Mouse (Mus musculus): ENCODE measurements around the gene Zc3h4.

Zc3h4 gene

DNA sequence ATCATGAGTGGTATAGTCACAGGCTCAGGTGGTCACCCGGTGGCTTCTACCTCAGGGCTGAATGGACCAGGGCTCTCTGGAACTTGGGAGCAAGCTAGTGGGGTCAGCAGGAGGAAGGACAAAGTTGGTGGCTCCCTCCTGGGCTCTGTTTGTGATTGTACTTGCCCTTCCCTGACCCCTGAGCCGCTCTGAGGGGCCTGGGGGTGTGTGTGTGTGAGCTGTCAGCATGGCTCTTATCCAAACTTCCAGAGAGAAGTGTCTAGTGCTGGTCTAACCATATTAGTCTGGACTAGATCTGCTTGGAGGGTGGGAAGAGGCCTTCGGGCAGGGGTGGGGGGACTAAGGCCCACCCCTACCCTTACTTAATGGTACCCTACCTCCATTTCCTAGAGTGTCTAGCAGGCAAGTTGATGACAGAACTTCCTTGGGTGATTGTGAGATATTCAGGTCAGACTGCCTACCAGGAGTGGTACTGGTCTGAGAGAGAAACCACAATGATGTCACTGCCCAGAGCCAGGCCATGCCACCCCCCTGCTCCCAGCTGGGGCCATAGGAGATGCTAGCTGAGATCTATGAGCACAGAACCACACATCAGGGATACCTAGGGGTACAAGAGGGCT is 32.8 kb downstream of the Zc3h4 start:
- DNase-seq (ENCODE audit: low read depth, low spot score) = no peak

DNA sequence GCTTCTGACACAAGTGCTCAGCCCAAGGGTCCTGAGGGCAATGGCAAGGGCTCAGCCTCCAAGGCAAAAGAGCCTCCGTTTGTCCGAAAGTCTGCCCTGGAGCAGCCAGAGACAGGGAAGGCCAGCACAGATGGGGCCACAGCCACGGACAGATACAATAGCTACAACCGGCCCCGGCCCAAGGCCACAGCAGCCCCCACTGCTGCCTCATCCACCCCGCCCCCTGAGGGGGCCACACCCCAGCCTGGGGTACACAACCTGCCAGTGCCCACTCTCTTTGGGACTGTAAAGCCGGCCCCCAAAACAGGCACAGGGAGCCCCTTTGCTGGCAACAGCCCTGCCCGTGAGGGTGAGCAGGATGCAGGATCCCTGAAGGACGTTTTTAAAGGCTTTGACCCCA is 34.4 kb downstream of the Zc3h4 start:
- no peak for DNase-seq (ENCODE audit: low read depth, low spot score)

DNA sequence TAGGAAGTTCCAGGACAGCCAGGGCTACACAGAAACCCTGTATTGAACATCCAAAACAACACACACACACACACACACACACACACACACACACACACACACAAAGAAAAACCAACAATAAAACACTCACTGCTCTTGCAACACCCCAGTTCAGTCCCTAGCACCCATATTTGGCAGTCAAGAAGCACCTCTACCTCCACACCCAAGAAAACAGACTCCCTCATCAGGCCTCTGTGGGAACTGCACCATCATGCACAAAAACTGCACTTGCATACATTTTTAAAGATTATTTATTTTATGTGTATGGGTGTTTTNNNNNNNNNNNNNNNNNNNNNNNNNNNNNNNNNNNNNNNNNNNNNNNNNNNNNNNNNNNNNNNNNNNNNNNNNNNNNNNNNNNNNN is 40.5 kb downstream of the Zc3h4 start:
- no peak for DNase-seq (ENCODE audit: low read depth, low spot score)

DNA sequence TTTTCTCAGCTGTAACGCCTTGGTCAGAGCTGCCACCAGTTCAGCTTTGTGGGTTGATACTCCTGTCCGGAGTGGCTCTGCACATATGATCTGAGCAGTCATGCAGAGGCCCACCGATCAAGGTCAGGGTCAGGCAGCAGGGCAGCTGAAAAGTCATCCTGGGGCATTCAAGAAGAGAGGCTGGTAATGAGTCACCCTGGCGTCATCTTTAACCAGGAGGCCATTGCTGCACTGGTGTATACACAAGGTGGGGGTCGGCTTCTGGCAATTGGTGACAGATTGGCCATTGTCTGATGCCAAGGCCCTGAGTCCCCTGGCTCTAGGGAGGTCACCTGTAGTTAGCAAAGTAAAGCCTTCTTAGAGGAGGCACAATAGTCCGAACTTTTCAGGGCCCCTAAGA is 50.9 kb downstream of the Zc3h4 start:
- no peak for DNase-seq (ENCODE audit: low read depth, low spot score)

DNA sequence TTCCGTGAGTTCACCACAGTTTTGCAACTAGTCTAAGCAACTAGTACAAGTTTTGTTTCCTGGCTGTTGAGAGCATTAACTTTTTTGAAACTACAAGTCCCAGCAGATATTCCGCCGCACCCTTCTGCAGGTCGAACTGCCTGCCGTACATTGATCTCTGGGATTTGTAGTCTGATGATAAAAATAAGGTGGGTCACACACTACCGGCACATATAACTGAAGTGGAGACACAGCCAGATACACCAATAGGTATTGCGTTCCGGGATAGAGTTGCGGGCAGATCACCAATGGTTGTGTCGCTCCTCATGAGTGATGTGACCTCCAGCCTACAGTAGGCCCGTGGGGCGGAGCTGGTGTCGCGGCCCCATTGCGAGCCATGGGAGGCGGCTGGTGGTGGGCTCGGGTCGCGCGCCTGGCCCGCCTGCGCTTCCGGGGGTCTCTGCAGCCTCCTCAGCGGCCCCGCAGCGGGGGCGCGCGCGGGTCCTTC is 51.9 kb downstream of the Zc3h4 start, which contains the start of gene Tmem160:
Gene Tmem160, plus strand, starts transcription at position 193 of the 487 bp plus-strand sequence.
- peak; percentile 74 for DNase-seq (ENCODE audit: low read depth, low spot score)

DNA sequence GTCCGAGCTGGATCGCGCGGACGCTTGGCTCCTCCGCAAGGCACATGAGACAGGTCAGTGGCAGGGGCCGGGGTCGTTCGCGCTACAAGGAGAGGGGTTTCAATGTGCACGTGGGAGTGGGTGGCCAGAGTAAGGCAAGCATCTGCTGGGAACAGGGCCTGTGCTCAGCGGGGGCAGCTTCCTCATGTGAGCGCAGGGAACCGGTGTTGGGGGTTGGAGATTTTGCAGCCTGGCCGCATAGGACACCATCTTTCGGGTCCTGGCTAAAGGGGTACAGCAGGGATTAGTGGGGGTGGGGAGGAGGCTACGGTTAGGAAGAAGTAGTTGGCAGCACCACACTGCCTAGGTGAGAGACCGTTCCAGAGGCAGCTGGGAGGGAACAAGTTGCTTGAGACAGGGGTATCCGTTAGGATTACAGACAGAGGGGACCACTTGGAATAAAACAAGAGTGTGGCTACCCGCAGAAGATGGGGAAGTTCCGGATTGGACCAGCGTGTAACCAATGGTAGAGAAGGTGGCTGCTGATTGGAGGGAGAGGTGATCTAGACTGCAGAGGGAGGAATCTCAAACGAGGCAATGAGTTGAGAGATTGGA is 52.5 kb downstream of the Zc3h4 start:
- DNase-seq (ENCODE audit: low read depth, low spot score) = peak; percentile 39

DNA sequence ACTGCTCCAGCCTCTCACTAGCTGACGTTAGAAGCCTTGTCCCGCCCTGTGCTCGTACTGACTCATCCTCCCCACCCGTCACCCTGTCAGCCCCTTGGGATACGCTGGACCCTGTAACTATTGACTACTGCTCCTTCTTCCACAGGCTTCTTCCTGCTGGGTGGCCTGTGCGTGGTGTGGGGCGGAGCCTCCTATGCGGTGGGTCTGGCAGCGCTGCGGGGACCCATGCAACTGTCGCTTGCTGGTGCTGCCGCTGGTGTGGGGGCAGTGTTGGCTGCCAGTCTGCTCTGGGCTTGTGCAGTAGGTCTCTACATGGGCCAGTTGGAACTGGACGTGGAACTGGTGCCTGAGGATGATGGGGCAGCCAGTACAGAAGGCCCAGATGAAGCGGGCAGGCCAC is 54.3 kb downstream of the Zc3h4 start:
- DNase-seq (ENCODE audit: low read depth, low spot score) = no peak

DNA sequence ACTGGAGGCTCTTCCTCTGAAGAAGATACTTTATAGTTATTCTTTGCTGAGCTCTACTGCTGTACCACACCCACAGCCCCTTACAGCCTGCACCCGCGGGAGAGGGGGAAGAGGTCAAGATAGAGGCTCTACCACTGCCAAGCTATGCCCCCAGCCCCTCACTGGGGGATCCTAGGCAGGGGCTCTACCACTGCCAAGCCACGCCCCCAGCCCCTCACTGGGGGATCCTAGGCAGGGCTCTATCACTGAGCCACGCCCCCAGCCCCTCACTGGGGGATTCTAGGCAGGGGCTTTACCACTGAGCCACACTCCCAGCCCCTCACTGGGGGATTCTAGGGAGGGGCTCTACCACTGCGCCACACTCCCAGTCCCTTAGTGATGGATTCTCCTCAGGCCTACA is 55.6 kb downstream of the Zc3h4 start:
- DNase-seq (ENCODE audit: low read depth, low spot score) = no peak

DNA sequence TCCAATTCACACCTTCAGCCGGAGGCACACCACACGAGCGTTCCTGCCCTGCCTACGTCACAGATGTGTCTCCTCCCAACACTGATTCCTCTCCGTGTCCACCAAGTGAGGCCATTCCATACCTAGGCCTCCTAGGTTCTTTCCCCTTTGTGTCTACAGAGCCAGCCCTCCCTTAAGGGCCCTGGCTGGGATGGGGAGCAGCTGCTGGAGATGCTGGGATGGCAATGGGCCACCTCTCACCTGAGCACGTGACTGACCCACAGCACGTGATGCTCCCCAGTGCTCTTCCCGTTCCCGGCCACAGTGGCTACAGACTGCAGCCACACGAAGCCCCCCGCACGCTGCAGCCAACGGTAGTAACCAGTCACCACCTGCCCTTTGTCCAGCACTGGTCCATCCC is 59.9 kb downstream of the Zc3h4 start:
- DNase-seq (ENCODE audit: low read depth, low spot score) = no peak

DNA sequence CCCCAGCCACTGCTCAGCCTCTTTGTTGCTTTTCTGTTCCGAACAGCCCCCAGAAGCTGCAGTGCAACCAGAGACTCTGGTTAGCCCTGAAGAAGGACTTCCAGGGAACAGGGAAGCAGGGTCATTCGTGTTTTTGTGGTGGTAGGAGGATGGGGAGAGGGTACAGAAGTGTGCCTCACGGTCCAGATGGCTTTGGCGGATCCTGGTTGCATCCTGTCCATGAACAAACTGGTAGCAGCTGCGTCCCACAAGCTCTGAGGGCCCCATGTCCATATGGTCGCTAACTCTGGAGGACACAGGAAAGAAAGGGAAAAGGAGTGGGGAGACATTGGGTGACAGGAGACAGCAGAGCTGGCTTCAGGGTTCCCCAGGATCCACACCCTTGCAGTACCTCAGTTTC is 60.4 kb downstream of the Zc3h4 start:
- no peak for DNase-seq (ENCODE audit: low read depth, low spot score)

DNA sequence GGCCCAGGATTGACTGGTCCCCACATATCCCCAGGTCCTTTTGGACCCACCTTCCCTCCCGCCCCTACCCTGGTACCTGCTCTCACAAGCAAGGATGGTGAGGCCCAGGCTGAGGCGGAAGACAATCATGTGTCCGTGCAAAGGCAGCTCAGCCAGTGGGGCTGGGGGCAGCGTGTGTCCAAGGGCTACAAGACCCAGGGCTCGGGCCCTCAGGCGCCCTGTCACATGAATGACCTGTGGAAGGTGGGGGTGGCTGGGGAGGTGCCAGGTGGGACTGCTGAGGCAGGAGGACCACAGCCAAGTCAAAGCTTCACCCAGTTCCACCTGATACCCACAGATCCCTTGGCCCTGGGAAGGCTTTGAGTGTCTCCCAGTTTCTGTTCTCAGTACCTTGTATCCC is 61.0 kb downstream of the Zc3h4 start:
- DNase-seq (ENCODE audit: low read depth, low spot score) = no peak

DNA sequence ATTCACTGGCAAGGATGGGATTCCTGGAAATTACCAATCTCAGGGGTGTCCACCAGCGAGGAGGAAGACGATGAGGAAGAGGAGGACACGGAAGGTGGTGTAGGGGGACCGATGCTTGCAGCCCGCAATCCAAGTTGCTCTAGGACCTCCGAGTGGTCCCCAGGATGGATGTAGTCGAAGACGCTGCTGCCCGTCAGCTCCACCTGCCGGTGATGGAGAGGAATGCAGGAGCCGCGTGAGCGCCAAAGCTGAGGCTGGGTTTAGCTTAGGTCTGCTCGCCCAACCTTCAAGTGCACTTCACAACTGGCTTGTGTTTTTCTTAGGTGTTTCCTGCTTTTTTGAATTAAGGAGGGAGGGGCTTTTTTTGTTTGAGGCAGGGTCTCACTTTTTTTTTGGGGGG is 62.5 kb downstream of the Zc3h4 start:
- peak; percentile 72 for DNase-seq (ENCODE audit: low read depth, low spot score)

DNA sequence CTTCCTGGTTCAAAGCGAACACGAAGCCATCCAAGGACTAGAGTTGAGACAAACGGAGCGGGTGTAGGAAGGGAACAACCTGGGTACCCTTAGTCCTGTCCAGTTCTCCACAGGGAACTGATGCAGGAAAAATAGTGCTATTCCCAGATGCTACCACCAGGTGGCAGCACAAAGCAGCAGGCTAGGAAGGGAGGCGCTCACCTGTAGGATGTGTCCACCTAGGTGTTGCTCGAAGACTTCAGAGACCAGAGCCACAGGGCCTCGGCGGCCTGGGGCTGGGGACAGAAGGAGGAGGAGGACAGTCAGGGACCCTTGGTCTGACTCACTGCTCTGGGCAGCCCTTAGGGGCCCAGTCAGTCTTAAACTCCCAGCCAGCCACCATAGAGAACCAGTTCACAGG is 64.5 kb downstream of the Zc3h4 start:
- DNase-seq (ENCODE audit: low read depth, low spot score) = peak; percentile 55

DNA sequence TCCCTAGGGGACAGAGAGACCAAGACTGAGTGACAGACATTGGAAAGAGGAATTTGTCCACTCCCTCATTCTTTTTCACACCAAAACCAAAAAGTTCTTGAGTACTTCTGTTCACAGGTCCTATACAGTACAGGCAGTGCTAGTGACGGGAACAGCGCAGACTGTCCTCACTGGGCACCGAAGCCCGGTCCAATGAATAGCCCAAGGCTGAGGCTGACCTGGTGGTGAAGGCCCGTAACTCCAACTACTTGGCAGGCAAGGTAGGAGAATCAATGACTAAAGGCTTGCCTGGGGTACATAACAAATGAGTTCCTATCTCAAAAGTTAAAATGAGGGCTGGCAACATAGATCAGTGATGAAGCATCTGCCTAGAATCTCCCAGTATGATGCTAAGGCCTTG is 64.9 kb downstream of the Zc3h4 start:
- no peak for DNase-seq (ENCODE audit: low read depth, low spot score)

DNA sequence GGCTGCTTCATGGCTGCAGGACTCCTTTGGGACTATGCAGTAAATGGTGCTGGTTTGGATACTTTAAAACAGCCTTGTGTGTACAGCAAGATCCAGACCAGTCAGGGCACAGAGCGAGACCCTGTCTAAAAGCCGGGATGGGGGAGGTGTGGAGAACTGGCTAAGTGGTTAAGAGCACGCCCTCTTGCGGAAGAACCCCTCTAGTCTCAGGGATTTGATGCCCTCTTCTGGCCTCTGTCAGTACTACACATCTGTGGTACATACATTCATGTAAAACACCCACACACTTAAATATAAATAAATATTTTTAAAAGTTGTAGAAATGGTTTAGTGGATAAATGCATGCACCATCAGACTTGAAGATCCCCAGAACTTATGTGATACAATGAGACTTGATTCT is 65.9 kb downstream of the Zc3h4 start:
- no peak for DNase-seq (ENCODE audit: low read depth, low spot score)

DNA sequence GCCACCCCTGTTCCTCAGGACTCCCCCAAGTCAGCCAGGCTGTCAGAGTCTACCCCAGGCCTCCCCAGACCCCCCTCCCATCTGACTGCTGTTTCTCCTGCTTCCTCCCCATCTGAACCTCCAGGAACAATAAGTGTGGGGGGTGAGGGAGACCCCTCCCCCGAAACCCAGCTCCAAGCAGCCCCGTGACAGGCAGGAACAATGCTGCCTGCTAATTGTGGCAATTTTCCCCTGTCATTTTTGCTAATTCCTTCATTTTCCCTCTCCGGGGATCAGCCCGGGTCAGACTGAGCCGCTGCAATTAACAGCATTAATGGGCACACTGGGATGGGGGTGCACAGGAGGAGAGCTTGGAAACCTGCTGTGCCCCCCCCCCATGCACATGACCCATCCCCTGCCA is 67.4 kb downstream of the Zc3h4 start:
- no peak for DNase-seq (ENCODE audit: low read depth, low spot score)

DNA sequence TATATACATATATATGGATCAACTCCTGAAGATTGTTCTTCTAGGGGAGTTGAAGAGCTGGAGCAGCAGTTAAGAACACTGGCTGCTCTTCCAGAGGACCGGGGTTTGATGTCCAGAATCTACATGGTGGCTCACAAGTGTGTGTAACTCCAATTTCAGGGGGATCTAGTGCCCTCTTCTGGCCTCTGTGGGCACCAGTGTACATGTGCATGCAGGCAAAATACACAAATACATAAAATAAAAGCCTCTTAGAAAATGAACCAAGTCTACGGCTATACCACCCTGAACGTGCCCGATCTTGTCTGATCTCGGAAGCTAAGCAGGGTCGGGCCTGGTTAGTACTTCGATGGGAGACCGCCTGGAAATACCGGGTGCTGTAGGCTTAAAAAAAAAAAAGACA is 70.8 kb downstream of the Zc3h4 start:
- DNase-seq (ENCODE audit: low read depth, low spot score) = no peak

DNA sequence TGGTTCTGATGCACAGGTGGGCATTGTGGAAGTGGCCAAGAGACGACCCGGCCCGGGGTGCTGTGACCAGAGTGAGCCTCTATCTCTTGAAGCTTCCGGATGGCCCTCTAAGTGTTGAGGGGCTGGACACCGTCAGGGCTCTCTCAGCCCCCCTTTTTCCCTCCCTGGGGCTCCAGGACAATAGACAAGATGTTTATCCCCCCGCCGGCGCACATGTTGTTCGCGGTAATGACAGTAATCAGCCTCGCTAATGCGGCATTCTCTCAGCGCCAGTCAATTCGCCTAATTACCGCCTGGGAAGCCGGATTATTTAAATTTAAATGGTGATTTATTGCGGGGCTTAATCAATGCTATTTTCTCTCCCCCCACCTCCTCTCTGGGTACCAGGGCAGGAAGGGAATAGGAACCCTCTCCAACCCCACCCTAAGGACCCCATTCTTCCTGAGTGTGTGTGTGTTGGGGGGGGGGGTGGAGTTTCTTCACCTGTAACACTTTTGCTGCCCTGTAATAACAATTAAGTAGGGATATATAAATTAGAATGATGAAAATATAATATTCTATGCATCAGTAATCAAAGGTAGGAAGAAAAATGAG is 71.5 kb downstream of the Zc3h4 start:
- no peak for DNase-seq (ENCODE audit: low read depth, low spot score)

DNA sequence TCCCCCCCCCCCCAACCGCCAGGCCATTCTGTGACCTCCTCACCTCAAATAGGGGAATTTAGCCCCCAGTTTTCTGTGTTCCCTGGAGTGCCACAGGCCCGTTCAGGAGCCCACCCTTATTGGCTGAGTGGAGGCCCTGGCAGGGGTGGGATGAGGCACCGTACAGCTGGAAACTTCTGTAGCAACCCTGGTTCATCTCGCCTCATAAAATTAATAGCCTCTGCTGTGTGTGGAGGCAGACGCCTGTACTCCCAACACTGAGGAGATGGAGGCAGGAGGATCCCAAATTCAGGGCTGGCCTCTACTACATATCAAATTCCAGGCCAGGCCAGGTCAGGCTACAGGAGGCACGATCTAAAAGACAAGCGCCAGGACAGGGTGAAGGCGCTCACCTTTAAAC is 73.1 kb downstream of the Zc3h4 start:
- DNase-seq (ENCODE audit: low read depth, low spot score) = no peak

DNA sequence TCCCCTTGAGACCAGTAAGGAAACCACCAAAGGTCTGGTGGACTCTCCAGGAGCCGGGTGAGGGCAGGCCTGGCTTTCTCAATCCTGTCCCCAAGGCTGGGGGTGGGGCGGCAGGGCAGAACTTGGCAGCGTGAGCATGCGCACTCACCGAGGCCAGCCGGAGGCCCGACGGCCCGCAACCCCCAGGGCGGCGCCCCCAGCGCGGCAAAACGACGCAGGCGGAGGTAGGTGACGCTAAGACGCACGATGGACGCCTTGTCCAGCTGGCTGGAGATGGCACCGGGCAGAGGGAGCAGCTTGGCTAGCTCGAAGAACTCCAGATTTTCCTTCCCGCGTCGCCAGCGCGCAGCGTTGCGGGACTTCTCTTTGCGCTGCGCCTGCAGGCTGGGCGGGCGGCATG is 73.7 kb downstream of the Zc3h4 start:
- DNase-seq (ENCODE audit: low read depth, low spot score) = no peak

DNA sequence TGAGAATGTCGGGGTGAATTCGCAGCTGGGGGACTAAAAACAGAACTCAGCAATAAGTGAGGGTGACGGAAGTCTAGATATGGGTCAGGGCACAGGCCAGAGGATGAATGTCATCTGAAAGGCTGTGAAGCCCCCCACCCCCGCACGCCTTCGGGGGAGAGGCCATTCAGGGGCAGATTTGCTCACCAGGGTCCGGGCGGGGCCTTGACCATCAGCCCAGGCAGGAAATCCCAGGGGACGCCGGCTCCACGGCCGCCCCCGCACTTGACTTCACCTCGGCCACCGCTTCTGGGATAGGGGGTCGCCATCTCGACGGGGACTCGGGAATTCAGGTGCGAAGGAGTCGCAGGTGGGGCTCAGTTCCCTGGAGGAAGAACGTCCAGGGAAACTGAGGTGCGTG is 74.6 kb downstream of the Zc3h4 start:
- no peak for DNase-seq (ENCODE audit: low read depth, low spot score)

DNA sequence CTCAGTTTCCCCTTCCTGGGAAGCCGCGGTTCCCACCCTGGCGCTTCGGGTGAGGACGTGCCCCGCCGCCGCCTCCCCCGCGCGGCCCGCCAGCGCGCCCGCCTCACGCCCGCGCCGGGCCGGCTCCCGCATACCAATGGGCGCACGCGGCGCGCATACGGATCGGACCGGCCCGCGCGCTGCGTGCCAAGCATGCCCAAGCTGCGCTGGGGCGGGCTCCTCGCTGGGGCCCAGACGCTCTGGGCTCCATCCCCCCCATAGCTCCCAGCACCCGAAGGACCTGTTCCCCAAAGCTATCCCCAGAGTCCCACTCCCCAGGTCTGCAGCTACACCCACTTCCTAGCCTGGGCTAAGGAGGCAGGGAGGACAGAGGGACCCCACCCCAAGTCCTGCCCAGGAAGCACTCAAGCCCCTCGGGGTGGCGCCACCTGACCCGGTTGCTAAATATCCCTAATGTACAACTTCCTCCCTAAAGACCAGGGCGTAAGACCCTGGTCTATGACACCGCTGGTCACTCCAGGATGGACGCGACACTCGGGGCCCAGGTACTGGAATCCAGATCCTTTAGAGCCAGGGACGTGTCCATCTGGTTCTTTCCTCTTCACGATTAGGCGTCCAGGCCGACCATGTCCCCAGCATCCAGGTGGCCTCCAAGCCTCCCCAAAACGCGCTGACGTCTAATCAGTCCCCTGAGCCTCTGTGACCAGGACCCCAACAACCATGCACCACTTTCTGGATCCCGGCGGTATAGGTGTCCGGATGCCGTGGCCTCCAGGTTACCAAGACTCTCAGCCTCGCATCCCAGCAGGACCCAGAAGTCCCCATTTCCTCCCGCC is 75.3 kb downstream of the Zc3h4 start:
- no peak for DNase-seq (ENCODE audit: low read depth, low spot score)

DNA sequence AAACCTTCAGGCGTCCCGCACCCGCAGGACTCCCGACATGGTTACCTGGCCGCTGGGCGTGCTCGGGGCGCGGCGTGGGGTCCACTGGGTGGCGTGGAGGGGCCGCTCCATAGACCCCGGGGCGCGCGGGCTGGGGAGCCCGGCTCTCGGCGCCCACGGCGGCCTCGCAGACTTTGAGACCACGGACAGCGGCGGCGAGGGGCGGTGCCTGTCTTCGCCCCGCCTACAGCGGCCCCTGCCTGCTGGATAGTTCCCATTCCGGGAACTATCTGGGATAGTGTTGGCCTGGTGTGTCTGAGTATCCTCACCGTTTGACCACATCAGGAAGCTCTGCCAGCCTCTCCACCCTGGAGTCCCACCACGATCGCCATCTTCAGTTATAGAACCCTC is 75.9 kb downstream of the Zc3h4 start:
- DNase-seq (ENCODE audit: low read depth, low spot score) = no peak

Measured in embryo, embryonic 11.5 days (tissue).